Mouse (Mus musculus) spleen, adult 2 months (tissue): ENCODE data around the gene Mroh7. TPM values are rescaled to one million over a fixed set of nuclear protein-coding genes. Genes with fewer than 3 reads are reported as not detected.

Experiments used
- DNase-seq, 2 experiments: peaks; one replicate each; pipeline versions ENCODE4 v3.0.0 to v3.0.0-alpha.2; 2012 to 2021; ENCODE audit warnings: low spot score in 2 of 2, low read depth in 1 of 2
- H3K27ac ChIP-seq: fragments of 200-500 bp; 2 replicates; pipeline ENCODE4 v1.5.1; 2012; ENCODE audit warnings: low read length, inconsistent platforms; ENCODE audit not compliant: insufficient read depth
- H3K27me3 ChIP-seq: fragments of 200-500 bp; 2 replicates; pipeline ENCODE4 v1.6.1; 2012; ENCODE audit warnings: mild to moderate bottlenecking, moderate library complexity, low read length, inconsistent platforms; ENCODE audit not compliant: control insufficient read depth, insufficient read depth
- H3K36me3 ChIP-seq: fragments of 200-500 bp; 2 replicates; pipeline ENCODE4 v1.6.1; 2012; ENCODE audit warnings: mild to moderate bottlenecking, low read length, inconsistent platforms; ENCODE audit not compliant: control insufficient read depth, insufficient read depth
- H3K4me1 ChIP-seq: fragments of 200-500 bp; 2 replicates; pipeline ENCODE4 v1.6.1; 2011; ENCODE audit warnings: inconsistent platforms; ENCODE audit not compliant: control insufficient read depth, insufficient read depth, insufficient read length
- H3K4me3 ChIP-seq: fragments of 200-500 bp; 2 replicates; pipeline ENCODE4 v1.5.1; 2011; ENCODE audit warnings: mild to moderate bottlenecking, inconsistent platforms; ENCODE audit not compliant: insufficient read depth, insufficient read length; ENCODE audit errors: extremely low read depth
- CTCF ChIP-seq: fragments of 200-500 bp; IDR thresholded peaks from 2 replicates; pipeline ENCODE4 v1.5.1; 2011; ENCODE audit warnings: mild to moderate bottlenecking, inconsistent platforms; ENCODE audit not compliant: insufficient read depth, insufficient read length, insufficient replicate concordance; ENCODE audit errors: extremely low read depth
- POLR2A ChIP-seq: fragments of 200-500 bp; IDR thresholded peaks from 2 replicates; pipeline ENCODE4 v1.6.1; 2011; ENCODE audit warnings: low read depth, low read length, inconsistent platforms
- WGBS: fragments of 180-500 bp; shearing (Covaris S2); methylation state at CpG from one replicate; pipeline ENCODE4 v1.1.7; 2018; 5-methylcytosine and 5-hydroxymethylcytosine counted together
- polyA plus RNA-seq: library from polyadenylated mRNA; depleted of rRNA; stranded (reverse); fragments of >200 nt; gene quantifications from 2 replicates; pipeline ENCODE4 v1.2.3, GENCODE M21; 2012; rRNA removed

Gene Mroh7
- polyA plus RNA-seq, 1 experiment, result 2.1 TPM

DNA sequence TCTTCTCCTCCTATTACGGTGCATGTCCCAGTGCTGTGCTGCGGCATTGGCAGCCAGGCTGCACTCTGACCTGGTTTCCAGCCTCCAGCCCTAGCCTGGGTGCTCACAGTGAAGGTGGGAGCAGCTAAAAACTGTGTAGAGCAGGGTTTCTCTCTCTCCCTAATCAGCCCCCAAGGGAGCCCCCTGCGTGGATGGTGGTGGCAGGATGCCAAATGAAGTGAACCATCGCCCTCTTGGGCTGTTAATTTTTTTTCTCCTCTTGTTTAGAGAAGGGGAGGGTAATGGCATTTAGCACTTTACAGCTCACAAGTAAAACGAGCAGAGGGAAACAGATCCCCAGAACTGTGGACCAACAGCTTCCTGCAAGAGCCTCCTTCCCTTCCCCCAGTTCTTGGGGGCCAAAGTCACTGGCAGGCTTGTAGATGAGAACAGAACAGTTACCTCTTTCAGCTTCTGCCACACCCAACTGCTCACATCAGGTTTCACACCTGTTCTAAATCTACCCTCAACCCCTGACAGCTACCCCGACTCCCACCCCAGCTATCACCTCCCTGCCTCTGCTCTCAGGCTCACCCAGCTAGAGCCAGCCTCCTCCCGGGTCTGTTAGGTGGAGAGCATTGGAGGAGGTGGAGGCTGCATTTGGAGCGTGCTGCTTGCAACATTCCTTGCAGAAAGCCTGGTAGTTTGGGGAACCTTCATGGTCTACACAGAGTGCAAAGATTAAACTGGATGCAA lies 87.1 kb downstream of the Mroh7 start:
- Histone ChIP-seq H3K27ac (no peak overlapping the region), H3K36me3 (no peaks in the 10 kb centered on the region), H3K4me1 (no peaks in the 10 kb centered on the region), H3K27me3 (no peaks in the 10 kb centered on the region), H3K4me3 (no peak overlapping the region)
- TF ChIP-seq POLR2A (no peak), CTCF (no peak)
- WGBS, result 25% methylated on average over 8 of the region's 8 CpGs
- DNase-seq, result no peak

DNA sequence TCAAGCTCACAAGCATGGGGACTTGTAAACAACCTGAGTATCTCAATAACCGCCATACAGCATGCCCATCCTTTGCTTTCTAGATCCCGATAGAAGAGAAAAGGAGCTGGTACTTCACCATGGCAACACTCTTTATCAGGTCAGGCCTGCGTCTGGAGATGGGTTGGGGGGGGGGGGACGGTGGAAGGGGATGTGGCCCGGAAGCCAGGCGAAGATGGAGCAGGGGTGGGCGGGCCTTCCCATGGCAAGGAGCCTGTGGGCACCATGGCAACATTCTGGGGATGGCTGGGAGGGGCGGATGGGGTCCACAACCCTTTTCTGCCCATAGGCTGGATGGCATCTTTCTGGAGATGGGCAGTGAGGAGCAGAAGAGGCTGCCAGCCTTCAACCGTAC lies 96.6 kb downstream of the Mroh7 start:
- Histone ChIP-seq H3K4me1 (no peaks in the 10 kb centered on the region), H3K27ac (no peak overlapping the region), H3K4me3 (no peak overlapping the region), H3K27me3 (no peaks in the 10 kb centered on the region), H3K36me3 (no peaks in the 10 kb centered on the region)
- 59% methylated on average over 9 of the region's 9 CpGs for WGBS
- TF ChIP-seq POLR2A, result no peak
- TF ChIP-seq CTCF, result no peak
- DNase-seq, result no peak

DNA sequence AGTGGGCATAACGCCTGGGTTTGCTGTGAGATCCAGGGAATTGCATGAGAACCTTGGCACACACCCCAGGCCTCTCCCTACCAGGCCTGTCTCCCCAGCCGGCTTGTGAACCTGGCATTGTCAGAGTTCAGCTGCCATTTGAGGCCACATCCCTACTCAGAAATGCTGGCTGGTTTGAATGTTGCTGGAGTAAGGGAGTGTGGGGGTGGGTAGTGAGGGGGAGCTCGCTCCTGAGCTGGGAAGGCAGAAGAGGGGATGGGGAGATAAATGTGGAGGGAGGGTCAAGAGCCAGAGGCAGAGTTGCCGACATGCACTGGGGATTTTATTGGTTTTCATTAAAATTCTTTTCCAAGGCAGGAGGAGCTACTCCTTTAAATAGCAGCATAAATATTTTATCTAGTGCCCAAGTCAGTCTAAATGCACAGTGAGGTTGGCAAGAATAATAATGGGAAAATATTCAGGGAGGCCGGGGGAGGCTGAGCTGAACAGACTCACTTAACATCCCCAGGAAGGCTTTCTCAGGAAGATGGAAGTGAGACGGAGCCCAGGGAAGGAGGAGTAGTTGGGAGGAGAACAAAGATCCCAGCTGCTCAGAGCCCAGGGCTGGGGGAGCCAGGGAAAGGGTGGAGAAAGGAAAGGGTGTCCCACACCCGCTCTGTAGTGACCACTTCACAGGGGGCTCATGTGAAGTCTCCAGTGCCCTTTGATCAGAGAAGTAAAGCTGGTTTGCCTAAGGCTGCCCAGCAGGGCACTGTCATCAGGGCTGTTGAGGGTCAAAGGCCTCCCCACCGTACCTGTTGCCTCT lies 97.2 kb downstream of the Mroh7 start:
- H3K4me3 ChIP-seq, result no peak overlapping the region
- no peak overlapping the region for H3K27ac ChIP-seq
- WGBS, result 74% methylated on average over 8 of the region's 8 CpGs
- H3K27me3 ChIP-seq, result no peaks in the 10 kb centered on the region
- DNase-seq, result no peak
- H3K4me1 ChIP-seq, result no peaks in the 10 kb centered on the region
- TF ChIP-seq CTCF (no peak), POLR2A (no peak)
- H3K36me3 ChIP-seq, result no peaks in the 10 kb centered on the region

DNA sequence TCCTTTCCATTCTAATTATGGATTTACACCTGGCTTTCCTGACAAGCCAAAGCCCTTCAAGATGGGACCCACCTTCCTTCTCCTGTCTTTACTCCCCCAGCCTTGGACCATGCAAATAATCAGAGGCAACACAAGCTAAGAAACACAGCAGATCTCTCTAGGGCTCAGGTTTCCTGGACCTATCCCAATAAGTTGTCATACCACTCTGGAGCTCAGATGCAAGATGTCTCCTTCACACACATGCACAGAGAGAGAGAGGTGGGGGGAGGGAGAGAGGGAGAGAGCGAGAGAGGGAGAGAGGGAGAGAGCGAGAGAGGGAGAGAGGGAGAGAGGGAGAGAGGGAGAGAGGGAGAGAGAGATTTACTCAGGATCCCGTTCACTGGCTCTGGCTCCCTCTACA lies 98.4 kb downstream of the Mroh7 start:
- Histone ChIP-seq H3K27me3 (no peaks in the 10 kb centered on the region), H3K36me3 (no peaks in the 10 kb centered on the region), H3K4me1 (no peaks in the 10 kb centered on the region), H3K4me3 (no peak overlapping the region), H3K27ac (no peak overlapping the region)
- no peak for TF ChIP-seq POLR2A
- no peak for TF ChIP-seq CTCF
- DNase-seq, result no peak
- WGBS, result 40% methylated on average over 1 of the region's 3 CpGs

Other genes starting within 250 kb of the Mroh7 start
- 0.02 and 0.06 TPM in 2 replicates for gene Bsnd, start 238.6 kb downstream of the Mroh7 start, polyA plus RNA-seq
- gene Dhcr24, start 169.9 kb downstream of the Mroh7 start, polyA plus RNA-seq, result 22.7 and 31.7 TPM in 2 replicates
- gene Lexm, start 113.7 kb downstream of the Mroh7 start, polyA plus RNA-seq, result not detected in 2 replicates
- 0.06 and 0.11 TPM in 2 replicates for gene Ttc22, start 108.5 kb downstream of the Mroh7 start, polyA plus RNA-seq
- 7.6 and 10.8 TPM in 2 replicates for gene Pars2, start 79.9 kb downstream of the Mroh7 start, polyA plus RNA-seq
- gene Ttc4, start 52.0 kb downstream of the Mroh7 start, polyA plus RNA-seq, result 34.7 and 37.6 TPM in 2 replicates
- gene Fam151a, start 3.0 kb upstream of the Mroh7 start, polyA plus RNA-seq, result 1.4 and 2.4 TPM in 2 replicates
- 5.5 and 7.7 TPM in 2 replicates for gene Acot11, start 74.1 kb upstream of the Mroh7 start, polyA plus RNA-seq
- gene Ssbp3, start 179.8 kb upstream of the Mroh7 start, polyA plus RNA-seq, result 27.8 and 33.8 TPM in 2 replicates